Mouse (Mus musculus) stomach, embryonic 14.5 days (tissue): Measurements from ENCODE around the gene Nckipsd. TPM values are rescaled to one million over a fixed set of nuclear protein-coding genes. Genes with fewer than 3 reads are reported as not detected.

Source experiments
- ATAC-seq: fragments of 200-750 bp; cut with Nextera tagmentation; 2 replicates; pipeline ENCODE4 v1.8.0; 2017; ENCODE audit warnings: low read depth, moderate TSS enrichment; ENCODE audit not compliant: insufficient number of reproducible peaks, insufficient read depth, low FRiP score
- H3K27ac ChIP-seq: fragments of 300-500 bp; sonication (generic); 2 replicates; pipeline ENCODE4 v1.5.1; 2014; ENCODE audit warnings: mild to moderate bottlenecking, low read length, moderate library complexity, mixed read lengths
- H3K27me3 ChIP-seq: fragments of 300-500 bp; sonication (generic); 2 replicates; pipeline ENCODE4 v1.6.1; 2014; ENCODE audit warnings: low read length, control low read depth, mixed read lengths; ENCODE audit not compliant: control insufficient read depth, insufficient read depth
- H3K36me3 ChIP-seq: fragments of 300-500 bp; sonication (generic); 2 replicates; pipeline ENCODE4 v1.6.1; 2014; ENCODE audit warnings: mild to moderate bottlenecking, control low read depth, low read length, moderate library complexity, mixed read lengths; ENCODE audit not compliant: control insufficient read depth, insufficient read depth
- H3K4me1 ChIP-seq: fragments of 300-500 bp; sonication (generic); 2 replicates; pipeline ENCODE4 v1.6.1; 2014; ENCODE audit warnings: low read length, control low read depth, mixed read lengths; ENCODE audit not compliant: control insufficient read depth, insufficient read depth
- H3K4me2 ChIP-seq: fragments of 300-500 bp; sonication (generic); replicated peaks from 2 replicates; pipeline ENCODE4 v1.6.1; 2014; ENCODE audit warnings: low read depth, low read length, control low read depth
- H3K4me3 ChIP-seq: fragments of 300-500 bp; sonication (generic); 2 replicates; pipeline ENCODE4 v1.5.1; 2014; ENCODE audit warnings: low read depth, low read length, control low read depth
- H3K9ac ChIP-seq: fragments of 300-500 bp; sonication (generic); replicated peaks from 2 replicates; pipeline ENCODE4 v1.6.1; 2014; ENCODE audit warnings: low read depth, mild to moderate bottlenecking, control low read depth, low read length, moderate library complexity, mixed read lengths
- H3K9me3 ChIP-seq: fragments of 300-500 bp; sonication (generic); 2 replicates; pipeline ENCODE4 v1.6.1; 2016; ENCODE audit warnings: low read depth, low read length, control low read depth; ENCODE audit not compliant: control insufficient read depth
- WGBS: fragments of 180-500 bp; shearing (Covaris S2); extraction: QIAGEN DNeasy Blood & Tissue Kit; methylation state at CpG from one replicate; pipeline ENCODE4 v1.1.7; 2014; 5-methylcytosine and 5-hydroxymethylcytosine counted together
- microRNA-seq: library from miRNA; unstranded; fragments of <30 nt; microRNA quantifications from one replicate; pipeline ENCODE4, GENCODE M21; 2016
- polyA plus RNA-seq: library from polyadenylated mRNA; unstranded; fragments of >200 nt; fragmentation: Nextera tagmentation; extraction: Ambion mirVana; gene quantifications from 2 replicates; pipeline ENCODE4 v1.2.1, GENCODE M21; 2014

Nckipsd gene
- polyA plus RNA-seq, 1 experiment from 2014 or later: 15.3 TPM

DNA sequence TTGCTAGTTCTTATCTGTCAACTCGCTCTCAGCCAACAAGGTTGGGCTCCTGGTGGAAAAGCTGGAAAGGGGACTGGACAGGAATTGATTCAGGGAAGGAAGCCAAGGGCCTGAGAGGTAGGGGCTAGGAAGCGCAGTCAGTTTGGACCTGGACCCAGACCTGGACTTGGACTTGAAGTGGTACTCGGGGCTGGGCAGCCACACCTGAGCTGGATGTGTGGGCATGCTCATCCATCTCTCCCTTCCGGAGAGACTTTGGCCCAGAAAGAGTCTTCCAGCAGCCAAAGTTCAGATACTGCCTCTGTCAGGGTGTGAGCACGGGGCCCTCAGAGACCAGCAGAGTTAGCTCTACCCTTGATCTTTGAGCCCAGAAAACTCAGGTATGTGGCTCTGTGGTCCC is 47.2 kb downstream of the Nckipsd start:
- no peak for ATAC-seq
- 48% methylated on average over 5 of the region's 5 CpGs for WGBS
- no peak overlapping the region for H3K4me3 ChIP-seq
- H3K27me3 ChIP-seq: no peaks in the 10 kb centered on the region
- peaks cover 6% of the 10 kb centered on the region; the same call in 1 of the 2 replicates for H3K36me3 ChIP-seq
- no peak overlapping the region for H3K27ac ChIP-seq
- H3K4me1 ChIP-seq: peaks cover 17% of the 10 kb centered on the region; the same call in 1 of the 2 replicates
- no peaks in the 10 kb centered on the region for H3K9me3 ChIP-seq
- H3K9ac ChIP-seq: no peak overlapping the region
- H3K4me2 ChIP-seq: no peak overlapping the region

GRCm38 (mm10) chr9:108858792-108859527 is 50.8 kb downstream of the Nckipsd start:
- Histone ChIP-seq H3K36me3 (peaks cover 15% of the 10 kb centered on the region; the same call in 1 of the 2 replicates), H3K4me1 (peaks cover 5% of the 10 kb centered on the region; the same call in 1 of the 2 replicates), H3K4me3 (no peak overlapping the region), H3K27ac (no peak overlapping the region), H3K4me2 (no peak overlapping the region), H3K9ac (no peak overlapping the region), H3K9me3 (no peaks in the 10 kb centered on the region), H3K27me3 (no peaks in the 10 kb centered on the region)
- no peak for ATAC-seq
- 74% methylated on average over 8 of the region's 8 CpGs for WGBS

Small RNAs within 50 kb of the gene (microRNA-seq; reads per million reads assigned to microRNA genes)
- gene Gm23156: not detected

Other genes starting within 250 kb of the Nckipsd start
- gene Impdh2, start 248.1 kb upstream of the Nckipsd start, polyA plus RNA-seq: 193 and 198 TPM in 2 replicates
- 40.7 and 45.2 TPM in 2 replicates for gene Ndufaf3, start 240.9 kb upstream of the Nckipsd start, polyA plus RNA-seq
- gene Dalrd3, start 238.5 kb upstream of the Nckipsd start, polyA plus RNA-seq: 114 and 135 TPM in 2 replicates
- gene Wdr6, start 229.6 kb upstream of the Nckipsd start, polyA plus RNA-seq: 85.0 and 88.4 TPM in 2 replicates
- gene P4htm, start 210.7 kb upstream of the Nckipsd start, polyA plus RNA-seq: 6.1 and 6.2 TPM in 2 replicates
- gene Arih2, start 159.0 kb upstream of the Nckipsd start, polyA plus RNA-seq: 36.2 and 36.8 TPM in 2 replicates
- gene Slc25a20, start 146.3 kb upstream of the Nckipsd start, polyA plus RNA-seq: 21.9 and 25.2 TPM in 2 replicates
- 30.4 and 33.6 TPM in 2 replicates for gene Prkar2a, start 119.1 kb upstream of the Nckipsd start, polyA plus RNA-seq
- gene Ip6k2, start 24.6 kb upstream of the Nckipsd start, polyA plus RNA-seq: 118 and 123 TPM in 2 replicates
- 1.3 and 1.8 TPM in 2 replicates for gene Celsr3, start 18.0 kb downstream of the Nckipsd start, polyA plus RNA-seq
- 17.8 and 19.1 TPM in 2 replicates for gene Slc26a6, start 44.9 kb downstream of the Nckipsd start, polyA plus RNA-seq
- not detected in 2 replicates for gene Tmem89, start 106.3 kb downstream of the Nckipsd start, polyA plus RNA-seq
- 456 and 466 TPM in 2 replicates for gene Uqcrc1, start 128.3 kb downstream of the Nckipsd start, polyA plus RNA-seq
- gene Col7a1, start 145.2 kb downstream of the Nckipsd start, polyA plus RNA-seq: 4.1 and 4.5 TPM in 2 replicates
- gene Ucn2, start 177.6 kb downstream of the Nckipsd start, polyA plus RNA-seq: 0.45 TPM in 1 of 2 replicates, not detected in the other
- gene Pfkfb4, start 183.4 kb downstream of the Nckipsd start, polyA plus RNA-seq: 7.9 and 8.5 TPM in 2 replicates
- gene Shisa5, start 230.2 kb downstream of the Nckipsd start, polyA plus RNA-seq: 75.0 and 84.4 TPM in 2 replicates